Mouse (Mus musculus): ENCODE results near the gene Abcc8.
"Not testable (repeated sequence)": the region's sequence is repeated elsewhere in the genome, so short reads cannot be mapped to it uniquely, and the experiment has no call there.

Abcc8 gene

GRCm38 (mm10) chr7:46179431-46180275 is at the start of gene Abcc8:
Abcc8 (minus strand) TSS chr7:46180033.
- no peak for DNase-seq (ENCODE audit: low read depth)

- no peak for DNase-seq (ENCODE audit: low read depth)
Measured at GRCm38 (mm10) chr7:46226936-46227335, 47.1 kb upstream of the Abcc8 start.

GRCm38 (mm10) chr7:46226253-46226652 is 46.4 kb upstream of the Abcc8 start:
- peak; percentile 29 for DNase-seq (ENCODE audit: low read depth)

- DNase-seq (ENCODE audit: low read depth) = no peak
Measured at GRCm38 (mm10) chr7:46220591-46221129, 40.8 kb upstream of the Abcc8 start.

GRCm38 (mm10) chr7:46218415-46218814 is 38.6 kb upstream of the Abcc8 start:
- no peak for DNase-seq (ENCODE audit: low read depth)

DNA sequence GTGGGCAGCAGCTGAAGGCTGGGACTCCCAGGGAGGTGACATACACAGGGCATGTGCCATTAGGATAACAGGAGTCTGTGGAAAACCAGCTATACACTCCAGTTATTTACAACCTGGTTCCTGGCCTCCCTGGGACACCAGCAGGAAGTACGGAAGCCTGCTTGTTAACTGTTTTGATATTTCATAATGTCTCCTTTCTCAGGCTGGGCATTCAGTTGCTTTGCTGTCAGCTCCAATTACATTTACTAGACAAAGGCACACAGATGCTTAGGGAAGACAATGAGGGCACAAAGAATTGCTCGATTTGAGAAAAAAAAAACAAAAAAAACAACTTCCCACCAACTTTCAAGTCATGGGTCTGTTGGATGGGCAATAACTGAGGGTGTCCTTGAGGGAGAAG is 36.6 kb upstream of the Abcc8 start:
- DNase-seq (ENCODE audit: low read depth) = no peak

DNA sequence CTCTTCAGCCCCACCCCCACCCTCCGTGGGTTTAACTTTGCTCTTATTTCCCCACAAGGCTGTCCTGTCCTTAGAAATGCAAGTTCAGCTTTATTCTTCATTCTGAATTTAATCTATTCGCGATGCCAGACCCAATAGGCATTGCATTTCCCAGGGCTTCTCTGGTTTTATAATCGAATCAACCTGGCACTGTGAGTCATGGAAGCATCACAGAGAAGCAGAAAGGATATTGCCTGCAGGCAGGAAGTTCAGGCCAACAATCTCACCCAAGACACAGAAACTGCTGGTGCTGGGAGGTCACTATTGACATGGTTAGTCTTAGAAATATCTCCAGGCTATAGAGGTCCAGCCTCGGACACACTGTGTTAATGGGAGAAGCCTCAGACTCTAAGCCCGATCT is 30.4 kb upstream of the Abcc8 start:
- no peak for DNase-seq (ENCODE audit: low read depth)

DNA sequence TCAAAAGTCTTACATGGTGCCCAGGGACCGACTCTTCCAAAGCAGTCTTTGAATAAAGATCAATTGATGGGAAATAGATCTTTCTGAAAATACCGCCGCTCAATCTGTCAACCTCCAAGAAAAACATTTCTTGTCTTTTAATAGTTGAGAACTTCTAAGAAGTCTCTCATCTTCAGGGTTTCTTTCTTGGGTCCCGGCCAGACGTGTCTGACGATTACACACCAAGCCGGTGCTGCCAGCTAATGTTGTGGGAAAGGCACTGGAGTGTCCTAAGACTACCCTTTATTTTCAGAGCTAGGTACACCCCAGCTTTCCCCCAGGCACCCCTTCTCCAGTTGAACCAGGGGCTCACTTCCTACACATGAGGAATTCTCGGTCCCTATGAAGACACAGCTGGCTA is 28.3 kb upstream of the Abcc8 start:
- DNase-seq (ENCODE audit: low read depth) = no peak

DNA sequence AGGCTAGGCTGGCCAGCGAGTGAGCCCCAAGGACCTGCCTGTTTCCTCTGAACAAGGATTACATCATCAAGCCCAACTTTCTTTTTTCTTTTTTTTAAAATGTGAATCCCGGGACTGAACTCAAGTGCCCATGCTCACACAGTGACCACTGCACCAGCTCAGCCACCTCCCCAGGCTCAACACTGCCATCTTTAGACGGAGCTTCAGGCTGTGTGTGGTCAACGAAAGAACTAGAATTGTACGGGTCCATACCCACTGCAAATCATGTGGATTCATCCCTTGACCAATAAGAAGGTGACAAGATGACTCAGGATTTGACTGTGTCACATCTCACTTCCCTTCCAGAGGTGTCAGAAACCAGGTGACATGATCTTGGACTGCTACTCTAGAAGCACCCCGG is 24.9 kb upstream of the Abcc8 start:
- no peak for DNase-seq (ENCODE audit: low read depth)

GRCm38 (mm10) chr7:46204046-46204471 is 24.2 kb upstream of the Abcc8 start:
- DNase-seq (ENCODE audit: low read depth) = peak; percentile 4

DNA sequence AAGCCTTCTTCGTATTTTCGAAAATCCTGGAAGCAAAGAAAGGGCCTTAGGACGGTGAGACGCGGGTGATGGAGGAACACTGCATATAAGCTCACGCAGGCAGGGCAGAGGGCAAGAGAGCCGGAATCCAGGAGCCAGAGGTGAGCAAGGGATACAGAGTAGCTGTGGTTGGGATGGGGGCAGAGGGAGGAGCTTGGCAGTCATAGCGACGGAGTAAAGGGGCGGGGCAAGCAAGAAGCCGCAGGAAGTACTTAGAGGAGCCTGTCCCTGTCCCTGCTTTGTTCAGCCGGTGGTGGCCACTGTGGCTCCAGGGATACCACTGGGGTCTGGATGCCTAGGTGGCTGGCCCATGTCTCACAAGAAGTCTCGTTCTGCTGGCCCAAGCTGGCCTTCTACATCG is 21.8 kb upstream of the Abcc8 start:
- no peak for DNase-seq (ENCODE audit: low read depth)

DNA sequence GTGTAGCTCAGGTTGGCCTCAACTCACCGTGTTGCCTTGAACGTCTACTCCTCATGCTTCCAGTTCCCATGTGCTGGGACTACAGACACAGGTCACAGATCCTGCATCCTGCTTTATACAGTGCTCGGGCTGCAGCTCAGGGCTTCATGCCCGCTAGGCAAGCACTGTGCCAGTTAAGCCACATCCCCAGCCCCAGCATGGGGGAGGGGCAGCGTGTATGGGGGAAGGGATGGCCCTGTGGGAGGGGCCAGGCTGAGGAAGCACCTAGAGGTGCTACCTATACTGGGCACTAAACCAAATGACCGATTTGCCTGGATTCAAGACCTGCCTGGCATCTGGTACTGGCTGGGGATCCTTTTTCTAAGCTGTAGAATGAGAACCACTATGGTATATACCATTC is 20.2 kb upstream of the Abcc8 start:
- DNase-seq (ENCODE audit: low read depth) = no peak

DNA sequence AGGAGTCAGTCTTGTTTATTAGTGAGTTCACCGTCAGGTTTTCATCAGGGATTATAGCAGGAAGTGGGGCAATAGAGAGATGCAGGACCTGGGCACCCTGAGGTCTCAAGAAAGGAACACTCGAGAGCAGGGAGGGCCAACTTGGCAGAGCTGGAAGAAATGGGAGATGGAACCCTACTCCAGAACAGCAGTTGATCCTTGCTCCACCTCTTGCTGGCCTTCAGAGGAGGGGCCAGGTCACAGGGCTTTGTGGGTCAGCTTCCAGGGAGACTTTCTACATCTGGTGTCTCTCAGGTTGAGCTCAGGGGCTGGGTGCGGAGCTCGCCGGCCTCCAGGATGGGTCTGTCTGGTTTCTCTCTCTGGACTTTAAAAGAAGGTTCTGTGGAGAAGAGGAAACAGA is 15.5 kb upstream of the Abcc8 start:
- DNase-seq (ENCODE audit: low read depth) = no peak

- no peak for DNase-seq (ENCODE audit: low read depth)
Measured at GRCm38 (mm10) chr7:46184232-46184631, 4.4 kb upstream of the Abcc8 start.

DNA sequence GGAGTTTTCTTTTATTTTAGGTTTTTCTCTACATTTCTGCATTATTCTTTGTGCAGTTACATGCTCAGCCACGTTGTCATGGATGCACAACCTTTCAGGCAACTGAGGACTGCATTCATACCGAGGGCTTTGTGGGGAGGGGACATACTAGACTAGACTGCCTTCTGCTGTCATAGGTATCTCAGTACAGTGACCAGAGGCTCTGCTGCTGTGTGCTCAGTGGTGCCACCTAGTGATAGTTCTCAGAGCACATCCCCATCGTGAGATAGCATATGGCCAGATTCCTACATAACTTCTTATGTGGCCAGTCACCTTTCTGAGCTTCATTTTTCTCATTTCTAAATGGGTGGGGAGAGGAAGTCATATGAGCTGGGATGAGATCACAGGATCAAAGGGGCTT is 1.8 kb upstream of the Abcc8 start:
- DNase-seq (ENCODE audit: low read depth) = peak; percentile 51

- DNase-seq (ENCODE audit: low read depth) = not testable (repeated sequence)
Measured at GRCm38 (mm10) chr7:46168980-46169379, 10.9 kb downstream of the Abcc8 start.

DNA sequence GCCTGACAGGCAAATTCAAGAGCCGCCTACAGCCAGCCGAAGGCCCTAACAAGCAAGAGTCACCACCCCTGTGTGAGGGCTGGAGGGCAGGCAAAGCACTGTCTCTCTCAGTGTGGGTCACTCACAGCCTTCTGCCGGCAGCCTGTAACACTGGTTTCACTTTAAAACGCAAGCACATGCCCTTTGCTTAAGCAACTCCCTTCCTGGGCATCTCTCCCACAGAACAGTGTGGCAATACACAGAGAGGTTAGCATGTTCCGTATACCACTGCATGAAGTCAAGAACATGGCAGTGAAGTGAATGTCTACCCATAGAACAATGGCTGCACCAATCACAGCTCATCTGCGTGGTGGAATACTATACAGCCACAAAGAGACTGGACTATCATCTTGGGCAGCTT is 11.4 kb downstream of the Abcc8 start:
- no peak for DNase-seq (ENCODE audit: low read depth)

DNA sequence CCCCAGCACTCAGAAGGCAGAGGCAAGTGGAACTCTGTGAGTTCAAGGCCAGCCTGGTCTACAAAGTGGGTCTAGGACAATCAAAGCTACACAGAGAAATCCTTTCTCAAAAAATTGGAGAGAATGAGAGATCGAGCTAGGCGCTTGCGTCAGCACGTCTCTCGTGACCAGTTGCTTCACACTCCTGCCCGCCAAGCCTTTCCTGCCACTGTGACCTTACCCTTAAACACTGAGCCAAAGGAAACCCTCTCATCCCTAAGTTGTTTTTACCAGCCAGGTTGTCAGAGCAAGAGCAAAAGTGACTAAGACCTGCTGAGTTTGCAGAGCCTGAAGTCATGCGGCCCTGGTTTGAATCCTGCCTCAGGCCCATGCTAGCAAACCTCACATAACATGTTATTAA is 11.9 kb downstream of the Abcc8 start:
- DNase-seq (ENCODE audit: low read depth) = no peak

DNA sequence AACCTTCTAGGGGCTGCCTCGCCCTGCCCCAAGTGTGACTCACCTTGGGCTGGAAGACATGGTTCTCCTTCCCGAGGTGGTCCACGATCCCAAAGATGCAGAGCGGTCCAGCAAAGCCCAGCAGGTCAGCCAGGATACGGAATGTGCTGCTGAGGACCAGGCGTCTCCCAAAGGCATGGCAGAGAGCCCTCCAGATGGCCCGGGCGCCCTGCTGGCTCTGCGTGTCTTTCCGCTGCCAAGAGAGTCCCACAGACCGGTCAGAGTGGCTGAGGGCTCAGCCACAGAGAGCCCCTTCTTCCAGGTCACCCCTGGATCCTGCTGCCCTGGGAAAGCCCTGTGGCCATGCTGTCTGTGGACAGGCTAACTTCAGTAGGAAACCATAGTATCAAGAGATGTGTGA is 14.0 kb downstream of the Abcc8 start:
- no peak for DNase-seq (ENCODE audit: low read depth)

GRCm38 (mm10) chr7:46162731-46163130 is 17.1 kb downstream of the Abcc8 start:
- DNase-seq (ENCODE audit: low read depth) = no peak

GRCm38 (mm10) chr7:46162132-46162727 is 17.6 kb downstream of the Abcc8 start:
- DNase-seq (ENCODE audit: low read depth) = no peak

DNA sequence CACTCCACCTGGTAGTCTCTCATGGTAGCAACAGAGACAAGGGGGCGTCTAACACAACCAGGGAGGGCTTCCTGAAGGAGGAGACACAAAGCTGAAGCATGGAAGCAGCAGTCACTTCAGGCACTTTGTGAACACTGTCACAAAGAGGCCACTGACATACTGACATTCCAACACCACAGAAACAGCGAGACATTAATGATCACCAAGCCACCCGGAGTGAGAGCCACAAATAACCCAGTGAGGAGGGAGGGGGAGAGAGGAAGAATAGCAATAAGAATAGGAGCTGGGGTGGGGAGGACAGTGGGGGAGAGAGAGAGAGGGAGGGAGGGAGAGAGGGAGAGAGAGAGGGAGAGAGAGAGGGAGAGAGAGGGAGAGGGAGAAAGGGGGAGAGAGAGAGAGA is 18.2 kb downstream of the Abcc8 start:
- DNase-seq (ENCODE audit: low read depth) = no peak

- DNase-seq (ENCODE audit: low read depth) = no peak
Measured at GRCm38 (mm10) chr7:46157746-46158145, 22.1 kb downstream of the Abcc8 start.

All from naive thymus-derived CD4-positive, alpha-beta T cell, adult 2 months (primary cell).